Mouse (Mus musculus) gastrocnemius, postnatal 4 days (tissue): Measurements from ENCODE around the gene Pla2g7. TPM values are rescaled to one million over a fixed set of nuclear protein-coding genes. Genes with fewer than 3 reads are reported as not detected.
"Not testable (repeated sequence)": the region's sequence is repeated elsewhere in the genome, so short reads cannot be mapped to it uniquely, and the experiment has no call there.

ENCODE experiments used
- DNase-seq, 2 experiments: peaks; one replicate each; pipeline ENCODE4 v3.0.0; 2021 to 2022; ENCODE audit warnings: low spot score in 2 of 2, mixed read lengths in 2 of 2
- long read RNA-seq, 2 experiments: library from polyadenylated mRNA; stranded (forward); transcript quantifications; one replicate each; pipeline ENCODE4 v2.0.0; 2021
- total RNA-seq, 2 experiments: library from RNA; stranded (reverse); gene quantifications; 2 replicates each; pipeline ENCODE4 v1.2.3; 2021

The Pla2g7 gene
- total RNA-seq = 1 to 10 TPM; 3.7 to 5.2 TPM
- long read RNA-seq, experiment 1, partial matches to known transcripts = 0 of 2 reads
- long read RNA-seq, experiment 1, other reads (novel, unspliced or antisense) = 1 of 2 reads
- long read RNA-seq, experiment 2, transcript Pla2g7-201 (12 exons, 2,097 nt) = major isoform, 8 of 9 reads
- long read RNA-seq, experiment 2, partial matches to known transcripts = 0 of 9 reads
- long read RNA-seq, experiment 2, other reads (novel, unspliced or antisense) = 1 of 9 reads

DNA sequence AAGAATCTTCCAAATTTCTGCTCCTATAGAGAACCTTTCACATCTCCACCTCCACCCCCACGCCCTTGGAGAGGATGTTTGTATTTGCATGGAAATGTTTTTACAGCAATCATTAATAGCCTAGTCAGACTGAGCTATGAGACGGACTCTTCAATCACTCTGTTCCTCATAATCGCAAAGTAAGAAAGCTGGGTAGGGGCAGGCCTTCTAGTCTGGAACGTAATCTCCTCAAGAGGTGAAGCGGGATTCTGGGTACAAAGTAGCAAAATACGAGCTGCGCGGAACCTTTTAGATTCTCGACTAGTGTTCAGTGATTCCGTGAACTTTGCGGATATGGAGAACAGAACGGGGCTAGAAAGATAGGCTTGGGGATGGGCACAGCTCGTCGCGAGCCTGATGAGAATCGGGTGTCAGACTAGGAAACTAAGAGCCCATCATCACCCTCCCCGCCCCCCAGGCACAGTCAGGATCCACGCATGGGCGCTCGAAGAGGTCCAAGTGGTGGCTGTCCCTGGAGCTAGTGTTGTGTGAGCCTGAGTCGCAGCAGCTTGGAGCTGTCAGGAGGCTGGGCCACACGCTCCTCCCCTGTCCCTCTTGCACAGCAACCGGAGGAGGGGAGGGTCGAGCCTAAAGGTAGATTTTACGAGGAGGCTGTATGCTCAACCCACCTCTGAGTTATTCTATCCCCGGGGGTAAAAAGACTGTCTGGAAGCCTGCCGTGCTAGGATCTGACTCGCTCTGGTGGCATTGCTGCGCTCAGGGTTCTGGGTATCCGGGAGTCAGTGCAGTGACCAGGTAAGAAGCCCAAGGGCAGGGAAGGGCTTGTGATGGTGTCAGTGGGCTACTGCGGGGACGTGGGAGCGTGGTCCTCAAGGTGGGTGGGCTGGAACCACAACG is at the start of gene Pla2g7:
TSS of gene Pla2g7 (plus strand) at position 107 of the 897 bp plus-strand sequence.
- DNase-seq = peak in 1 of 2 experiments; percentile 39

DNA sequence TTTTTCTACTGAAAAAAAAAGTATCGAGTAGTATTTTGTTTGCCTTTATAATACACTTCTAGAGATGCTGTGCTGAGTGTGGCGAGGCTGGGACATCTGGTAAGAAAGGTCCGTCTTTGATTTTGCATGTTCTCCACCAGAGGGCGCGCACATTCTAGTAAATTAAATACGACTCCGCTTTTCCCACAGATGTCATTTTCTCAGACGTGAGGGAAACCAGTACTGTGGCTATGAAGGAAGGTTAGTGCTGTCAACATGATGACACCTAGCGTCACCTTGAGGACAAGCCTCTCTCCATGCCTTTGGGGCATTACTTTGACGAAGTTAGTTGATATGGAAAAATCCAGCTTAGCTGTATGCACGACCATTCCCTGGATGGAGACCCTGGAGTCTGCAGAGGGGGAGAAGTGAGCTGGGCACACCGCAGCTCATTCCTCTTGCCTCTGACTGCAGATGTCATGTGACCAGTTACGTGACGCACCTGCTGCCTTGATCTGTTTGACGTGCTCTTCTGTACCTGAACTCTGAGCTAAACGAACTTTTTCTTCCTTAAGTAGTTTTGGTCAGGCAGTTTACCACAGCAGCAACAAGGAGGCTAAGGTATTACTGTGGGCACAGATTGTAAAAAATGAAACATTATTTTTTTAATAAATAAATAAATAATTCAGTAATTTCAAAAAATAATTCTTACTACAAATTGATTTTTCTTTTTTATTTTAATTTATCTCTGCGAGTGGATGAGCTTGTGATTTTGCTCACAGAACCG is 49.1 kb upstream of the Pla2g7 start:
- peak in 1 of 2 experiments; percentile 62 for DNase-seq

DNA sequence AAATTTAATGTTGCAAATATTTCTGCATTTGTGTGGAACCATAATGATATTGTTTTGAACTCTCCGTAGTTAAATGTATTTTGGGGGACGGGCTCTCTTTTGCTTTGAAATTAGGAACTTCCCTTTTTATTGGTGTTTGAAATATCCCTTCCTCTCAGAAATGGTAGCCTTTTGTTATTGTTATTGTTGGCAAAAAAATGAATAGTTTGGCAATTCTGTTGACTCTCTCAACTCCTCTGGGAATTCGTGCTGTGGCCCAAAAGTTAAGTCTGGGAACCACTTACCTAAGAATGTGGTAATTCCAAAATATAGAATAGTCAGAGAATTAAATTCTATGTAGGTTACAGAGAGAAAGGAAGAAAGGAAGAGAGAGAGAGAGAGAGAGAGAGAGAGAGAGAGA is 47.7 kb upstream of the Pla2g7 start:
- no peak for DNase-seq

GRCm38 (mm10) chr17:43530507-43530906 is 37.4 kb upstream of the Pla2g7 start:
- no peak for DNase-seq

DNA sequence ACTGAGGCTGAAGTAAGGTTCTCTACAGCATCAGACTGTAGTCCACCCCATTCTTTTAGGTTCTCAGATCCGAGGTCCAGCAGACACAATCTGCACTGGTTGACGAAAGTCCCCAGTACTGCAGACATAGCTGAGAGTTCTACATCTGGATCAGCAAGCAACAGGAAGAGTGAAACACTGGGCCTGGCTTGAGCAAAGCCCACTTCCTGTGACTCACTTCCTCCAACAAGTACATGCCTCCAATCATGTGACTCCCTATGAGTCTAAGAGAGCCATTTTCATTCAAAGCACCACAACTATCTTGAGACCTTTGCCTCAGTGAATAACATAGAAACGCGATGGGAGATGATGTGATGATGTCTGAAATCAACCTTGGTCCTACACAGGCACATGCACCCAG is 36.7 kb upstream of the Pla2g7 start:
- DNase-seq = no peak

DNA sequence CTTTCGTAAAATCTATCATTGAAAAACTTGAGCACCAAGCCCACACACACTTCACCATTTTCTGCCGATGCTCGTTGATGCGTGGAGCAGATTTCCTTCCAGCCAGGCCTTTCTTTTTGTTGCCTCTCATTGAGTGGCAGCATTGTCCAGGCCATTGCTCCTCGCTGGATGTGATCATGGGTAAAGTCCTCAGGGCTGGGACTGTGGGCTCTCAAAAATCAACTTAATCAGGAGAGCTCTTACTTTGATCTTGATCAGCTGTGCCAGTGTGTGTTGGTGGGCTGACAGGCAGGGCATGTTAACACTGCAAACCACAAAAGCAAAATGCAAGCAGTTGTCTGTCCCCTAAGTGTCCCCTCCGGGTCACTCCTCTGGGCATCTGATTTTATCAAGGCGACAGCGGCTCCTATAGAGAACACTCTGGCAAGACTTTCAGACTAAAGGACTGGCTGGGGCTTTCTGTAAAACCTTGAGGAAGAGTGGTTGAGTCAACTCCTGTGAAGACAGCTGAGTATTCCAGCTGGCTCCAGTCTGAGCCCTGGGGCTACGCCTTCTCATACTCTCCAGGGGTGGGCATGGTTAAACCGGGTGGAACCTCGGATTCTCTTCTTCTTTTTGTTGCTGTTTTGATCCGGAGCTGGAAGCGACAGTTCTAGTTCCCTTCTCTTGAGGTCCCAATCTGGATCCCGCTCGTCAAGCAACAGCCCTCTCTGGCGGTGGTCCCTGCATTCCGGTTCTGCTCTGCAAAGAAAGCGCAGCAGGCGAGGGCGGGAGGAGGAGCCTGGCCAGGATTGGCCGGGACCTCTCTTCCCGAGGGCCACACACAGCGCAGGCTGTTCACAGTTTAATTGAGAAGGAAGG is 33.3 kb upstream of the Pla2g7 start:
- peak; percentile 26 to 61 for DNase-seq

DNA sequence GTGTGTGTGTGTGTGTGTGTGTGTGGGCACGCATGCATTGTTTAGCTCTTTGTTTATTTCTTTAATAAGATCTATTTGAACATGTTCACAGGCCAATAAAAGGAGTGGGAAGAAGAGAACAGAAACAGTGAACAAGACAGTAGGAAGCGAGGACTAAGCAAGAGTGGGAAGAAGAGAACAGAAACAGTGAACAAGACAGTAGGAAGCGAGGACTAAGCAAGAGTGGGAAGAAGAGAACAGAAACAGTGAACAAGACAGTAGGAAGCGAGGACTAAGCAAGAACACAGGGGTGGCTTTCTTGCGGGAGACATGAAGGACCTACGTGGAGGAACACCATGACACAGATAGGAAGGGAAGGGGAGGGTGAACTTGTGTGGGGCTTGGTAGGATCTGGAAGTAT is 31.1 kb upstream of the Pla2g7 start:
- DNase-seq = not testable (repeated sequence)

DNA sequence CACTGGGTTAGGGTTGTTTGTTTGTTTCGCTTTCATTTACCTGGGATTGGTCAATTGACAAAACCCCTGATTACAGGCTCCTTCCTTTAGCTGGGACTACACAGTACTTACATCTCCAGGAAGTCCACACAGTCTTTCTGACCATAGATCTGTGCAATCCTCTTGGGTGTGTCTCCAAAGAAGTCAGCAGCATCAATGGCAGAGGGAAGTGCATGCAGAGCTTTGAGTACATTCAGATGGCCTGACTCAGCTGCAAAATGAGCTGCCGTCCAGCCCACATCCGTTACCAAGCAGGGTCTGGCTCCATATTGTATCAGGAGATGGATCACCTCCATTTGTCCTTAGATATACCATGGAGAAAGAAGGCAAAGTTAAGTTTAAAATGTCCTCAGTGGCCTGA is 29.1 kb upstream of the Pla2g7 start:
- no peak for DNase-seq

DNA sequence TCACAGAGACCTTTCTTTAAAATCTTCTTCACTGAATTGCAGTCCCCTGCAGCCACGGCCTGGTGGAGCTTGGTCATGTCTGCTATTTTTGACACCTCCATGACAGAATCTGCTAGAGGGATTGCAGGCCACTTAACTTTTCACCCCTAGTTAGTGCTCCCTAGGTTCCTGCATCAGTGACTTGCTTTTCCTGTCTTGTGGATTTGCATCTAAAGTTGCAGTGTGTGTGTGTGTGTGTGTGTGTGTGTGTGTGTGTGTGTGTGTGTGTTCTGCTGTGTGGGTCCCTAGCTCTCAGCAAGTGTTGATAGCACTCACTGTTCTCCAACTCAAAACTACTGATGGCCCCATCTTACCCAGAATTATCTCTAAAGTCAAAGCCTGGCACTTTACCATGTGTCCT is 24.4 kb upstream of the Pla2g7 start, which contains the start of gene Ankrd66:
TSS of gene Ankrd66 (minus strand) at position 101 of the 400 bp plus-strand sequence.
- no peak for DNase-seq

DNA sequence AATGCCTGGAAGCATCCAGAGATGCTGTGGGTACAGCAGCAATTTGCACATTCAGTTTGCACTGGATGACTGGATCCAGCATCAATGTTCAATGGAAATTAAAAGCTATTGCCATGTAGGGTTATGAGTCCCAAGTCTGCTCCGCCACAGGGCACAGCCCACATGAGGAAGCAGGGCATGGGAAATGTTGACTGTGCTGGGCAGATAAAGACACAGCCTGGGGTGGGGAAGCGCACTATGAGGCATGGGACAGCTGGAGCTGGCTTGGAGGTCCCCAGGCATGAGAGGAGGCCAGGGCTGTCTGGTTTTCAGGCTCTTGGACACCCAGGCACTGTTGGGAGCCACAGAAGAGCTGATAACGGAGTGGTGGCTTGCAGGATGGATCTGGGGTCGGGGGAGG is 23.9 kb upstream of the Pla2g7 start:
- no peak for DNase-seq

- no peak for DNase-seq
Measured at GRCm38 (mm10) chr17:43551122-43551630, 16.7 kb upstream of the Pla2g7 start.

GRCm38 (mm10) chr17:43554516-43555403 is 13.1 kb upstream of the Pla2g7 start:
- DNase-seq = no peak

- no peak for DNase-seq
Measured at GRCm38 (mm10) chr17:43557104-43557503, 10.8 kb upstream of the Pla2g7 start.

DNA sequence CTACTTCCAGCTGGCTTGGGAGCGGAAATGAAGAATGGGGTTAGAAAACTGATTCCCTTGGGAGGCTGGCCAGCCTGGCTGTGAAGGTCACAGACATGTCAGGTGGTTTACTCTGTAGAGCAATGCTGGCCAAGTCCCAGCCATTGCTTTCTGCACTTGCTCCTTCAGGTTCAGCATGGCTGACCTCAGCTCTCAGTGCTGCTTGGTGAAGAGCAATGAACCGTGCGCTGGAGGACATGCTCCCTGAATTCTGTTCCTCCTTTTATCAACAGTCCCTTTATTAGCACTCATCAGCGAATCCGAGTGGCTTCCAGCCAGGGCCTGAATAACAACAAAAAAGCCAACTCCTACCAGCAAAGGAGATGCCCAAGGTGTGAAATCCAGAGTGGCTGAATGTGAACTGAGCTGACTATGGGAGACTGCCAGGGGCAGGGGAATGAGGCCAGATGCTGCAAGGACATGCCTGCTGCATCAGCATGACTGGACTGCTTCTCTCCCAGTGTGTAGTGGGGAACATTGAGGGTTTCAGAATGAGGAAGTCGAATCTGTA is 10.3 kb upstream of the Pla2g7 start:
- DNase-seq = peak in 1 of 2 experiments; percentile 15

- no peak for DNase-seq
Measured at GRCm38 (mm10) chr17:43558678-43559077, 9.2 kb upstream of the Pla2g7 start.

GRCm38 (mm10) chr17:43563192-43563987 is 4.5 kb upstream of the Pla2g7 start:
- no peak for DNase-seq

DNA sequence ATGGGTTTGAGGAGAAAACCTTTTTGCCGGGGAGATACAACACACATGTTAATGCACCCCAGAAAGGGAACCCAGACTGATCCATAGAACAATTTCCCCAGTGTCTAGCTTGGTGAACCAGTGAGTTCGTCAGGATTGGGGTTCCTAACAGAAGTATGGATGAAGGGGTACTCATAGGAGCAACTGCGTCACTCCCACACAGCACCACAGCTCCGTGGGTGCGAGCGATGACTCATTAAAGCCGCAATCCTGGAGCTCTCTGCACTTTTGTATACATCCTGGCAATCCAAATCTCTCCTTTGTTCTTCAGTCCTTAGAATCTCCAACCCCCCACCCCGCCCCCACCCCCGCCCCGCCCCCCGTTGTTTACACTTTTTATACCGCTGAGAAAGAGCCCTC is 306 bp upstream of the Pla2g7 start:
- no peak for DNase-seq

- no peak for DNase-seq
Measured at GRCm38 (mm10) chr17:43569287-43569686, 1.4 kb downstream of the Pla2g7 start.
